Mouse (Mus musculus): ENCODE measurements around the gene Lsm6. TPM values are rescaled to one million over a fixed set of nuclear protein-coding genes. Genes with fewer than 3 reads are reported as not detected.

Gene Lsm6
- polyA plus RNA-seq, 1 experiment = 79.3 TPM

DNA sequence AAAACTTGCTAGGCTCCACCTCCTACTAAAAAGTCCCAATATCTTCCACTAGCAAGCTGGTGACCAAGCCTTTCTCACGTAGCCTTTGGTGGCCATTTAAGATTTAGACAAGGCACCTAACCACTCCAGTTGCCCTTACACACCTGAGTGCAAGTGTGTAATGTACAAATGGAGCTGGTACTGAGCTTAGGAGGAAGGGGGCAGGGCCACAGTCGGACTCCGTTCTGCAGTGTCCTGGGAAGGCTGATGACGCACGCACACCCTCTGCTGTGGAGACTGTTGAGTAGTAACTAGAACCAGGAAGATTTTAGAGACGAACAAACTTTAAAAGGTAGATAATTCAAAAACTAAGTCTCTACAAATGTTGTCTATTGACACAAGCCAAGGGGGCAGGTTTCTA is 19.7 kb downstream of the Lsm6 start:
- no peak overlapping the region for H3K27ac ChIP-seq (ENCODE audit: insufficient read depth, low read length)
- H3K9me3 ChIP-seq (replicated peaks; ENCODE audit: control insufficient read depth, insufficient read depth, low read length, poor library complexity, severe bottlenecking) = no peaks in the 10 kb centered on the region
- TF ChIP-seq EP300 (IDR thresholded peaks at IDR 0.05; ENCODE audit: insufficient read depth, low read depth, low read length) = no peak
- no peak for TF ChIP-seq POLR2A (IDR thresholded peaks at IDR 0.05; ENCODE audit: insufficient read depth, low read length)
- TF ChIP-seq CTCF (IDR thresholded peaks at IDR 0.05; ENCODE audit: low read depth, low read length) = no peak
- H3K4me3 ChIP-seq (ENCODE audit: low read depth, low read length) = no peak overlapping the region
- no peaks in the 10 kb centered on the region for H3K27me3 ChIP-seq (ENCODE audit: control insufficient read depth, insufficient read depth, low read length, poor library complexity, severe bottlenecking)
- no peaks in the 10 kb centered on the region for H3K4me1 ChIP-seq (ENCODE audit: control insufficient read depth, insufficient read depth, low read length)
- peaks cover 12% of the 10 kb centered on the region for H3K36me3 ChIP-seq (ENCODE audit: control insufficient read depth, insufficient read depth, low read length, poor library complexity, severe bottlenecking)
- no peak overlapping the region for H3K9ac ChIP-seq (ENCODE audit: low read depth, poor library complexity, severe bottlenecking)

DNA sequence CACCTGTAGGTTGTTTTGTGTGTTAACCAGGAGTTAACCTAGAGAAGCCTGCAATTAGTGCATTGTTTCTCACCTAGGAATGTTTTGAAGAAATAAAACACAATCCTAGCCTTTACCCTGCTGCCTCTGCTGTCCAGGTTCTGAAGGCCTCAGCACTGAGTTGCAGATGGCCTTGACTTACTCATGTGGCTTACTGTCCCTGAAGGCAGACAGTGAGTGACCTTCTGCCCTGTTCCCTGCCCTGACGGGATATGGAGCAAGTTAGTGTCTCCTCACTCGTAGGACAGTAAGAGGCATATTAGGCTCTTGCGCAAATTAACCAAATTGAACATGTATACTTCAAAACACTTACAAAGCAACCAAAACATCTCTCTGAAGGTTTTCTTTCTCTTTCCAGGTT is 22.3 kb downstream of the Lsm6 start:
- Histone ChIP-seq H3K9me3 (replicated peaks; ENCODE audit: control insufficient read depth, insufficient read depth, low read length, poor library complexity, severe bottlenecking) (no peaks in the 10 kb centered on the region), H3K9ac (ENCODE audit: low read depth, poor library complexity, severe bottlenecking) (no peak overlapping the region), H3K4me3 (ENCODE audit: low read depth, low read length) (no peak overlapping the region), H3K4me1 (ENCODE audit: control insufficient read depth, insufficient read depth, low read length) (no peaks in the 10 kb centered on the region), H3K27me3 (ENCODE audit: control insufficient read depth, insufficient read depth, low read length, poor library complexity, severe bottlenecking) (no peaks in the 10 kb centered on the region), H3K36me3 (ENCODE audit: control insufficient read depth, insufficient read depth, low read length, poor library complexity, severe bottlenecking) (no peaks in the 10 kb centered on the region), H3K27ac (ENCODE audit: insufficient read depth, low read length) (no peak overlapping the region)
- TF ChIP-seq EP300 (IDR thresholded peaks at IDR 0.05; ENCODE audit: insufficient read depth, low read depth, low read length) (no peak), CTCF (IDR thresholded peaks at IDR 0.05; ENCODE audit: low read depth, low read length) (no peak), POLR2A (IDR thresholded peaks at IDR 0.05; ENCODE audit: insufficient read depth, low read length) (no peak)

DNA sequence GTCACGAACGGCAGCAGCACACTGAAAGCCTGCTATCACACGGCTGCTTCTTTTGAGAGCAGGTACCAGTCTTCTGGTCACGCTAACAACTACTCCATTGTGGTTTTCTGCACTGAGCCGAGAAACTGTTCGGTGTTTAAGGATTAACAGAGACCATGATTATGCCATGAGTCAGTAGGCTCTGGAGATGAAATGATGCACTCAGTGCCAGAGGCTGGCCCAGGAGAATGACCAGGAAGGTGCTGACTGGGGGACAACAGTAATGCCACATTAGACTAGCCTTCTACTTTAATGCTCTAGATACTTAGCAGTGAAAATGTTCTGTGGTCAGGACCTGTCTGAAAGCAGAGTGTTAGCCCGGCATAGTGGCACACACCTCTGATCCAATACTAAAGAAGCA is 23.0 kb downstream of the Lsm6 start:
- TF ChIP-seq CTCF (IDR thresholded peaks at IDR 0.05; ENCODE audit: low read depth, low read length) = no peak
- no peak for TF ChIP-seq EP300 (IDR thresholded peaks at IDR 0.05; ENCODE audit: insufficient read depth, low read depth, low read length)
- TF ChIP-seq POLR2A (IDR thresholded peaks at IDR 0.05; ENCODE audit: insufficient read depth, low read length) = no peak
- H3K27ac ChIP-seq (ENCODE audit: insufficient read depth, low read length) = no peak overlapping the region
- H3K9ac ChIP-seq (ENCODE audit: low read depth, poor library complexity, severe bottlenecking) = no peak overlapping the region
- H3K36me3 ChIP-seq (ENCODE audit: control insufficient read depth, insufficient read depth, low read length, poor library complexity, severe bottlenecking) = no peaks in the 10 kb centered on the region
- no peaks in the 10 kb centered on the region for H3K4me1 ChIP-seq (ENCODE audit: control insufficient read depth, insufficient read depth, low read length)
- H3K9me3 ChIP-seq (replicated peaks; ENCODE audit: control insufficient read depth, insufficient read depth, low read length, poor library complexity, severe bottlenecking) = no peaks in the 10 kb centered on the region
- H3K27me3 ChIP-seq (ENCODE audit: control insufficient read depth, insufficient read depth, low read length, poor library complexity, severe bottlenecking) = no peaks in the 10 kb centered on the region
- H3K4me3 ChIP-seq (ENCODE audit: low read depth, low read length) = no peak overlapping the region

DNA sequence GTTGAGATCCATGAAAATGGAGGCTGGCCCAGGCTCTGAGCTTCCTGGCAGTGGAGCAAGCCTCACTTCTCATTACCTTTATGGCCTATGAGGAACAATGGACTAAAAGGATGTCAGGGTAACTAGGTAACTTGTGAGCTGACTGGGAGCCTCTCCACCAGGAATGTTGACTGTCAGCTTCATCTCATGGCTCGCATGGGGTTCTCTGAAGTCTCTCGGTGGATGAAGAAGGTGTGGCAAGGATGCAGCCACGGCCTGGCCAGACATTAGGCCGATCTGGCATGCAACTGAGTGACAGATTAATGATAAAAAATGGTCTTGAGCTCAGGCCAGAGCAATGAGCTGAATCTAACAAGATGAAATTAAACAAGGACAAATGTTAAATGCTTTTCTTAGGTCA is 27.7 kb downstream of the Lsm6 start:
- no peak overlapping the region for H3K4me3 ChIP-seq (ENCODE audit: low read depth, low read length)
- no peak for TF ChIP-seq EP300 (IDR thresholded peaks at IDR 0.05; ENCODE audit: insufficient read depth, low read depth, low read length)
- H3K36me3 ChIP-seq (ENCODE audit: control insufficient read depth, insufficient read depth, low read length, poor library complexity, severe bottlenecking) = no peaks in the 10 kb centered on the region

DNA sequence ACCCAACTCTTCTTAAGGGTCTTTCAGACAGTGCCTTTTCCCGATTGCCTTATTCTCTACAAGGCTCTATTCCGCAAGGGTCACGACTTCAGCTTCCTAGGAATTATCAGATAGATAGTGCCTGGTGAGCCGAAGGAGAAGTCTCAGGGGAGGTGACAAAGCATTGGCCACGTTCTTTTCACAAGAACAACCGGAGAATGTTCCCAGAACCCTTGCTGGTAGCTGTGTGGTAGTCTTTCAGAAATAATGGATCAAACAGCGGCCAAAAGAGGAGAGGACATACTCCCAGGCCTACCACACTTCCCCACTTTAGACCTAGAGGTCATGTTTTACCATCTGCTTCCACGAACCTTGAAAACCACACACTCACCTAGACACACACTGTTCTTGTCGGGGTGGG is 44.1 kb downstream of the Lsm6 start:
- H3K9ac ChIP-seq (ENCODE audit: low read depth, poor library complexity, severe bottlenecking) = no peak overlapping the region
- H3K4me1 ChIP-seq (ENCODE audit: control insufficient read depth, insufficient read depth, low read length) = no peaks in the 10 kb centered on the region
- H3K27me3 ChIP-seq (ENCODE audit: control insufficient read depth, insufficient read depth, low read length, poor library complexity, severe bottlenecking) = no peaks in the 10 kb centered on the region
- no peak overlapping the region for H3K27ac ChIP-seq (ENCODE audit: insufficient read depth, low read length)
- no peak overlapping the region for H3K4me3 ChIP-seq (ENCODE audit: low read depth, low read length)
- no peaks in the 10 kb centered on the region for H3K9me3 ChIP-seq (replicated peaks; ENCODE audit: control insufficient read depth, insufficient read depth, low read length, poor library complexity, severe bottlenecking)
- H3K36me3 ChIP-seq (ENCODE audit: control insufficient read depth, insufficient read depth, low read length, poor library complexity, severe bottlenecking) = no peaks in the 10 kb centered on the region
- TF ChIP-seq EP300 (IDR thresholded peaks at IDR 0.05; ENCODE audit: insufficient read depth, low read depth, low read length) (no peak), POLR2A (IDR thresholded peaks at IDR 0.05; ENCODE audit: insufficient read depth, low read length) (no peak), CTCF (IDR thresholded peaks at IDR 0.05; ENCODE audit: low read depth, low read length) (no peak)

More for the DNA sequence above, 27.7 kb downstream of the Lsm6 start:
- Histone ChIP-seq H3K9me3 (replicated peaks; ENCODE audit: control insufficient read depth, insufficient read depth, low read length, poor library complexity, severe bottlenecking) (no peaks in the 10 kb centered on the region; the same call in 1 of the 2 replicates), H3K4me1 (ENCODE audit: control insufficient read depth, insufficient read depth, low read length) (no peaks in the 10 kb centered on the region), H3K27ac (ENCODE audit: insufficient read depth, low read length) (no peak overlapping the region), H3K9ac (ENCODE audit: low read depth, poor library complexity, severe bottlenecking) (no peak overlapping the region), H3K27me3 (ENCODE audit: control insufficient read depth, insufficient read depth, low read length, poor library complexity, severe bottlenecking) (no peaks in the 10 kb centered on the region)

DNA sequence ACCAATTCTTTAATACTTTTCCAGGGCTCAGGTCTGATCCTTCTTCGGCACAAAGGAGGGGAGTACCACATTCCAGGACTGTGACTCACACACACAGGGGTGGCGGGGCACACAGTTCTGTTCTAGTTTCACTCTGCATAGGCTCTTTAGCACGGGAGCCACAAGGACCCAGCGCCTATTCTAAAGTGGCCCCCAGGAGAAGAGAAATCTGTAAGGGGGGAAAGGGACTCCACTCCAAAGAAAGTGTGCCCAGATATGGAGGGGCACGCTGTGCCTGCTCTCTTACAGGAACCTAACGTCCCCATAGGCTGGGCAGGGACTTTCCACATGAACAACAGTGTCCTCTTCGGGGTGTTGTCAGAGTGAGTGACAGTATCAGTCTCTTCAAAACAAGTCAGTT is 49.7 kb downstream of the Lsm6 start:
- Histone ChIP-seq H3K9me3 (replicated peaks; ENCODE audit: control insufficient read depth, insufficient read depth, low read length, poor library complexity, severe bottlenecking) (no peaks in the 10 kb centered on the region), H3K4me1 (ENCODE audit: control insufficient read depth, insufficient read depth, low read length) (no peaks in the 10 kb centered on the region), H3K9ac (ENCODE audit: low read depth, poor library complexity, severe bottlenecking) (no peak overlapping the region), H3K27ac (ENCODE audit: insufficient read depth, low read length) (no peak overlapping the region), H3K36me3 (ENCODE audit: control insufficient read depth, insufficient read depth, low read length, poor library complexity, severe bottlenecking) (no peaks in the 10 kb centered on the region), H3K4me3 (ENCODE audit: low read depth, low read length) (no peak overlapping the region), H3K27me3 (ENCODE audit: control insufficient read depth, insufficient read depth, low read length, poor library complexity, severe bottlenecking) (no peaks in the 10 kb centered on the region)
- TF ChIP-seq CTCF (IDR thresholded peaks at IDR 0.05; ENCODE audit: low read depth, low read length) = no peak
- TF ChIP-seq POLR2A (IDR thresholded peaks at IDR 0.05; ENCODE audit: insufficient read depth, low read length) = no peak
- no peak for TF ChIP-seq EP300 (IDR thresholded peaks at IDR 0.05; ENCODE audit: insufficient read depth, low read depth, low read length)

Data from ES-Bruce4 (cell line).